Mouse (Mus musculus) hindbrain, embryonic 10.5 days (tissue): Measurements from ENCODE around the gene Ap4m1. TPM values are rescaled to one million over a fixed set of nuclear protein-coding genes. Genes with fewer than 3 reads are reported as not detected.
"Not testable (repeated sequence)": the region's sequence is repeated elsewhere in the genome, so short reads cannot be mapped to it uniquely, and the experiment has no call there.

Source experiments
- DNase-seq: peaks from one replicate; pipeline ENCODE4 v3.0.0-alpha.2; 2017; ENCODE audit warnings: low spot score
- H3K27ac ChIP-seq: fragments of 300-500 bp; sonication (generic); 2 replicates; pipeline ENCODE4 v1.5.1; 2016; ENCODE audit warnings: mild to moderate bottlenecking, moderate library complexity
- H3K27me3 ChIP-seq: fragments of 300-500 bp; sonication (generic); 2 replicates; pipeline ENCODE4 v1.6.1; 2016; ENCODE audit warnings: mild to moderate bottlenecking; ENCODE audit not compliant: poor library complexity, insufficient read depth, severe bottlenecking
- H3K36me3 ChIP-seq: fragments of 300-500 bp; sonication (generic); 2 replicates; pipeline ENCODE4 v1.6.1; 2016; ENCODE audit warnings: mild to moderate bottlenecking, moderate library complexity
- H3K4me1 ChIP-seq: fragments of 300-500 bp; sonication (generic); replicated peaks from 2 replicates; pipeline ENCODE4 v1.6.1; 2016; ENCODE audit warnings: mild to moderate bottlenecking
- H3K4me3 ChIP-seq: fragments of 300-500 bp; sonication (generic); 2 replicates; pipeline ENCODE4 v1.5.1; 2016; ENCODE audit warnings: mild to moderate bottlenecking, moderate library complexity
- H3K9me3 ChIP-seq: fragments of 300-500 bp; sonication (generic); 2 replicates; pipeline ENCODE4 v1.6.1; 2016; ENCODE audit warnings: mild to moderate bottlenecking, moderate library complexity
- WGBS: fragments of 180-500 bp; shearing (Covaris S2); methylation state at CpG from one replicate; pipeline ENCODE4 v1.1.7; 2016; 5-methylcytosine and 5-hydroxymethylcytosine counted together
- microRNA counts: library from miRNA; unstranded; fragments of <30 nt; microRNA quantifications from one replicate; lab custom pipeline; 2017
- polyA plus RNA-seq: library from polyadenylated mRNA; unstranded; fragments of >200 nt; fragmentation: Nextera tagmentation; extraction: Ambion mirVana; gene quantifications from 2 replicates; pipeline ENCODE4 v1.2.1, GENCODE M21; 2016

Ap4m1 gene
- polyA plus RNA-seq, 1 experiment from 2014 or later = 26.2 TPM

- 93% methylated on average over 13 of the region's 13 CpGs for WGBS
- H3K4me1 ChIP-seq, DNase-seq, H3K36me3 ChIP-seq, H3K27ac ChIP-seq, H3K4me3 ChIP-seq, H3K27me3 ChIP-seq: not testable (repeated sequence)
- H3K9me3 ChIP-seq = peaks cover 41% of the 10 kb centered on the region
These were observed 44.8 kb downstream of the Ap4m1 start for GRCm38 (mm10) chr5:138216632-138217031.

- Histone ChIP-seq H3K27ac (no peak overlapping the region), H3K4me1 (no peaks in the 10 kb centered on the region), H3K36me3 (no peaks in the 10 kb centered on the region), H3K27me3 (no peaks in the 10 kb centered on the region), H3K9me3 (peaks cover 26% of the 10 kb centered on the region), H3K4me3 (no peak overlapping the region)
- 80% methylated on average over 2 of the region's 2 CpGs for WGBS
- no peak for DNase-seq
These were observed 48.1 kb downstream of the Ap4m1 start for GRCm38 (mm10) chr5:138219864-138220263.

GRCm38 (mm10) chr5:138222111-138222510 lies 50.3 kb downstream of the Ap4m1 start:
- no peak overlapping the region for H3K27ac ChIP-seq
- H3K4me3 ChIP-seq = no peak overlapping the region
- WGBS = 26% methylated on average over 4 of the region's 4 CpGs
- H3K27me3 ChIP-seq = no peaks in the 10 kb centered on the region
- DNase-seq = peak; percentile 71
- H3K9me3 ChIP-seq = peaks cover 3% of the 10 kb centered on the region; the same call in 1 of the 2 replicates
- H3K4me1 ChIP-seq = no peaks in the 10 kb centered on the region
- H3K36me3 ChIP-seq = no peaks in the 10 kb centered on the region

GRCm38 (mm10) chr5:138223287-138223686 lies 51.5 kb downstream of the Ap4m1 start:
- Histone ChIP-seq H3K4me1 (no peaks in the 10 kb centered on the region), H3K4me3 (no peak overlapping the region), H3K27me3 (no peaks in the 10 kb centered on the region), H3K9me3 (no peaks in the 10 kb centered on the region), H3K27ac (no peak overlapping the region), H3K36me3 (no peaks in the 10 kb centered on the region)
- WGBS = 67% methylated on average over 3 of the region's 3 CpGs
- no peak for DNase-seq

GRCm38 (mm10) chr5:138225700-138226099 lies 53.9 kb downstream of the Ap4m1 start, which contains the start of gene Nxpe5:
TSS of gene Nxpe5 (plus strand) at chr5:138225898.
- H3K9me3 ChIP-seq = no peaks in the 10 kb centered on the region
- 61% methylated on average over 2 of the region's 2 CpGs for WGBS
- no peaks in the 10 kb centered on the region for H3K27me3 ChIP-seq
- H3K27ac ChIP-seq = no peak within 1 kb of the TSS
- no peak for DNase-seq
- no peaks in the 10 kb centered on the region for H3K36me3 ChIP-seq
- no peaks in the 10 kb centered on the region for H3K4me1 ChIP-seq
- no peak within 1 kb of the TSS for H3K4me3 ChIP-seq

- H3K4me1 ChIP-seq = no peaks in the 10 kb centered on the region
- H3K36me3 ChIP-seq = no peaks in the 10 kb centered on the region
- no peak overlapping the region for H3K4me3 ChIP-seq
- no peak for DNase-seq
- no peaks in the 10 kb centered on the region for H3K9me3 ChIP-seq
- 83% methylated on average over 4 of the region's 4 CpGs for WGBS
- H3K27ac ChIP-seq = no peak overlapping the region
- no peaks in the 10 kb centered on the region for H3K27me3 ChIP-seq
These were observed 54.7 kb downstream of the Ap4m1 start for GRCm38 (mm10) chr5:138226491-138226890.

GRCm38 (mm10) chr5:138227367-138227766 lies 55.6 kb downstream of the Ap4m1 start:
- no peaks in the 10 kb centered on the region for H3K9me3 ChIP-seq
- no peaks in the 10 kb centered on the region for H3K36me3 ChIP-seq
- 72% methylated on average over 2 of the region's 2 CpGs for WGBS
- H3K27ac ChIP-seq = no peak overlapping the region
- no peak for DNase-seq
- no peaks in the 10 kb centered on the region for H3K4me1 ChIP-seq
- H3K27me3 ChIP-seq = no peaks in the 10 kb centered on the region
- H3K4me3 ChIP-seq = no peak overlapping the region

GRCm38 (mm10) chr5:138228026-138228425 lies 56.2 kb downstream of the Ap4m1 start:
- DNase-seq = peak; percentile 7
- H3K27ac ChIP-seq = no peak overlapping the region
- H3K36me3 ChIP-seq = no peaks in the 10 kb centered on the region
- no peak overlapping the region for H3K4me3 ChIP-seq
- H3K9me3 ChIP-seq = no peaks in the 10 kb centered on the region
- H3K4me1 ChIP-seq = no peaks in the 10 kb centered on the region
- 64% methylated on average over 3 of the region's 3 CpGs for WGBS
- no peaks in the 10 kb centered on the region for H3K27me3 ChIP-seq

- 93% methylated on average over 3 of the region's 3 CpGs for WGBS
- H3K4me1 ChIP-seq = no peaks in the 10 kb centered on the region
- H3K4me3 ChIP-seq = no peak overlapping the region
- no peaks in the 10 kb centered on the region for H3K9me3 ChIP-seq
- H3K27me3 ChIP-seq = no peaks in the 10 kb centered on the region
- H3K36me3 ChIP-seq = no peaks in the 10 kb centered on the region
- H3K27ac ChIP-seq = no peak overlapping the region
- DNase-seq = no peak
These were observed 57.7 kb downstream of the Ap4m1 start for GRCm38 (mm10) chr5:138229511-138229910.

MicroRNAs encoded within 50 kb of the gene (microRNA counts, 519-probe panel; counts per million panel counts)
- microRNA mmu-miR-106b (lab: Ali Mortazavi, UCI) = 4,299 counts per million, percentile 90 among the panel's probes with 10 or more counts
- microRNA mmu-miR-25 (lab: Ali Mortazavi, UCI) = 6,653 counts per million, percentile 99 among the panel's probes with 10 or more counts
- microRNA mmu-miR-93 (lab: Ali Mortazavi, UCI) = 5,094 counts per million, percentile 95 among the panel's probes with 10 or more counts

Other genes starting within 250 kb of the Ap4m1 start
- gene Gjc3, start 208.9 kb upstream of the Ap4m1 start, polyA plus RNA-seq = 0.10 and 0.30 TPM in 2 replicates
- not detected in 2 replicates for gene Azgp1, start 190.5 kb upstream of the Ap4m1 start, polyA plus RNA-seq
- gene Smok3a, start 150.7 kb upstream of the Ap4m1 start, polyA plus RNA-seq = not detected in 2 replicates
- not detected in 2 replicates for gene Smok3b, start 150.6 kb upstream of the Ap4m1 start, polyA plus RNA-seq
- not detected in 2 replicates for gene Smok3c, start 118.8 kb upstream of the Ap4m1 start, polyA plus RNA-seq
- 24.5 and 26.3 TPM in 2 replicates for gene Zkscan1, start 86.9 kb upstream of the Ap4m1 start, polyA plus RNA-seq
- gene Zscan21, start 55.1 kb upstream of the Ap4m1 start, polyA plus RNA-seq = 105 and 109 TPM in 2 replicates
- gene Zfp113, start 16.3 kb upstream of the Ap4m1 start, polyA plus RNA-seq = 38.9 and 42.4 TPM in 2 replicates
- gene Cops6, start 10.9 kb upstream of the Ap4m1 start, polyA plus RNA-seq = 354 and 372 TPM in 2 replicates
- gene Mcm7, start 420 bp downstream of the Ap4m1 start, polyA plus RNA-seq = 324 and 361 TPM in 2 replicates
- 128 and 136 TPM in 2 replicates for gene Taf6, start 15.4 kb downstream of the Ap4m1 start, polyA plus RNA-seq
- 50.7 and 52.2 TPM in 2 replicates for gene Cnpy4, start 15.5 kb downstream of the Ap4m1 start, polyA plus RNA-seq
- gene Mblac1, start 22.3 kb downstream of the Ap4m1 start, polyA plus RNA-seq = 8.8 and 11.8 TPM in 2 replicates
- gene Nxpe5, start 53.9 kb downstream of the Ap4m1 start, polyA plus RNA-seq = not detected in 2 replicates
- gene Lamtor4, start 83.5 kb downstream of the Ap4m1 start, polyA plus RNA-seq = 49.5 and 63.6 TPM in 2 replicates
- gene BC037034, start 92.0 kb downstream of the Ap4m1 start, polyA plus RNA-seq = 6.3 and 10.1 TPM in 2 replicates
- 7.9 and 8.5 TPM in 2 replicates for gene Gal3st4, start 100.8 kb downstream of the Ap4m1 start, polyA plus RNA-seq
- 0.13 and 0.26 TPM in 2 replicates for gene Gm43720, start 108.0 kb downstream of the Ap4m1 start, polyA plus RNA-seq
- gene Gpc2, start 108.0 kb downstream of the Ap4m1 start, polyA plus RNA-seq = 48.0 and 95.4 TPM in 2 replicates
- gene Stag3, start 108.2 kb downstream of the Ap4m1 start, polyA plus RNA-seq = 3.4 and 3.9 TPM in 2 replicates
- gene Pvrig, start 170.0 kb downstream of the Ap4m1 start, polyA plus RNA-seq = 0.14 TPM in 1 of 2 replicates, not detected in the other